Mouse (Mus musculus): ENCODE data around the gene Hoxc9. TPM values are rescaled to one million over a fixed set of nuclear protein-coding genes. Genes with fewer than 3 reads are reported as not detected.

Gene Hoxc9
- total RNA-seq, 1 experiment = 0.54 TPM

DNA sequence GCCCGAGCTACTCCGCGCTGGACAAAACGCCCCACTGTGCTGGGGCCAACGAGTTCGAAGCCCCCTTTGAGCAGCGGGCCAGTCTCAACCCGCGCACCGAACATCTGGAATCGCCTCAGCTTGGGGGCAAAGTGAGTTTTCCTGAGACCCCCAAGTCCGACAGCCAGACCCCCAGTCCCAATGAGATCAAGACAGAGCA is 9.0 kb upstream of the Hoxc9 start, which contains the start of gene Hoxc5:
TSS of gene Hoxc5 (plus strand) at position 132 of the 199 bp plus-strand sequence.
- Histone ChIP-seq H3K27ac (ENCODE audit: insufficient read depth, low read depth, low read length, poor library complexity, severe bottlenecking) (no peak within 1 kb of the TSS), H3K4me1 (ENCODE audit: control insufficient read depth in 2 of 2, insufficient read depth in 2 of 2, low read length in 2 of 2, poor library complexity in 1 of 2) (peaks cover 0 to 2% of the 10 kb centered on the region in 2 experiments; a peak in 1 of 4 replicates), H3K4me3 (ENCODE audit: insufficient read depth in 1 of 2, low read depth in 1 of 2, low read length in 2 of 2, poor library complexity in 1 of 2, severe bottlenecking in 1 of 2) (peak within 1 kb of the TSS; percentile 35 to 40; a peak in 3 of 4 replicates), H3K9me3 (ENCODE audit: control insufficient read depth, insufficient read depth, low read depth, low read length) (no peaks in the 10 kb centered on the region), H3K9ac (ENCODE audit: insufficient read depth, low read depth, low read length, poor library complexity, severe bottlenecking) (no peak within 1 kb of the TSS), H3K36me3 (ENCODE audit: control insufficient read depth, insufficient read depth, low read length, poor library complexity, severe bottlenecking) (no peaks in the 10 kb centered on the region)
- TF ChIP-seq CHD2 (IDR thresholded peaks at IDR 0.05; ENCODE audit: low read depth, low read length) = no peak
- no peak for TF ChIP-seq ZC3H11A (IDR thresholded peaks at IDR 0.05; ENCODE audit: borderline replicate concordance, low read depth, low read length)
- TF ChIP-seq ZNF384 (IDR thresholded peaks at IDR 0.05; ENCODE audit: low read depth, low read length) = no peak
- TF ChIP-seq MAFK (IDR thresholded peaks at IDR 0.05; ENCODE audit: insufficient read depth, low read depth, low read length) = no peak
- no peak for TF ChIP-seq HCFC1 (IDR thresholded peaks at IDR 0.05; ENCODE audit: borderline replicate concordance, insufficient read depth, low read length)
- no peak for DNase-seq (ENCODE audit: low read depth, low spot score)
- in situ Hi-C loops (cut with MboI; ENCODE audit: low sequenced_read_pairs in 2 of 2, unreplicated experiment in 2 of 2) = no loop called here

DNA sequence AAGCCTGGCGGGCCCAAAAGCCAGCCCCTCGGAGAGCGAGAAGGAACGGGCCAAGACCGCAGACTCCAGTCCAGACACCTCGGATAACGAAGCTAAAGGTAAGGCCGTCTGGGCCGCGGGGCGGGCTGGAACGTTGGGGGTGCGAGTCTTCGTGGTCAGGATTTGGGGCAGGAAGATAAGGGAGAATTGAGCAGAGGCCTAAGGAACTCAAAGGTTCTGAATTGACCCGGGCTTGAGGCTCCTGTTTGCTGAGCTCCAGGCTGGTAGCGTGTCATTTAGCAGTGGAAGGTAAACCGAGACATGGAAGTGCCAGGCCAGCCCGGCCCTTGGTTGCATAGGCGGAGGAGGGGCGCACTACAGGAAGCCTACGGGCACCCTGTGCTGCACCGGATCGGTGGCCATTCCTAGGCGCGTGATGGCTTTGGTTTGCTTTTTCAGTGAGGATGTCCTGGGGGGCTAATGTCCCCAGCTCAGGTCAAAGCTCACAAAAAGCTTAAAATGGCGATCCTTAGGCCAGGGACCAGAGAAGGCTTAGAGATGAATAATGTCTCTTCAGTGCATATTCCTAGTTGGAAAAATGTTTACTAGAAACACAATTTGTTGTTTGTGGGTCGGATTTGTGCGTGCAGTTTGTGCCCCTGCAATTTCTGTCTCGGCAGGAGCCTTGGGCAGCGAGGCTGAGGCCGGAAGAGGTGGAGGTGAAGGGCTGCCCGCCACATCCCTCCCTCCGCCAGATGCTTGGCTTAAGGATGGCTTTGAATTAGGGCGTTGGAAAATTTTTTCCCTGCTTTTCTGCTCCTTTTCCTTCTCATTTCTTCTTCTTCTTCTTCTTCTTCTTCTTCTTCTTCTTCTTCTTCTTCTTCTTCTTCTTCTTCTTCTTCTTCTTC is 8.5 kb upstream of the Hoxc9 start:
- no peak overlapping the region for H3K27ac ChIP-seq (ENCODE audit: insufficient read depth, low read depth, low read length, poor library complexity, severe bottlenecking)
- no peak overlapping the region for H3K4me3 ChIP-seq (ENCODE audit: insufficient read depth in 1 of 2, low read depth in 1 of 2, low read length in 2 of 2, poor library complexity in 1 of 2, severe bottlenecking in 1 of 2)
- no peak for DNase-seq (ENCODE audit: low read depth, low spot score)

DNA sequence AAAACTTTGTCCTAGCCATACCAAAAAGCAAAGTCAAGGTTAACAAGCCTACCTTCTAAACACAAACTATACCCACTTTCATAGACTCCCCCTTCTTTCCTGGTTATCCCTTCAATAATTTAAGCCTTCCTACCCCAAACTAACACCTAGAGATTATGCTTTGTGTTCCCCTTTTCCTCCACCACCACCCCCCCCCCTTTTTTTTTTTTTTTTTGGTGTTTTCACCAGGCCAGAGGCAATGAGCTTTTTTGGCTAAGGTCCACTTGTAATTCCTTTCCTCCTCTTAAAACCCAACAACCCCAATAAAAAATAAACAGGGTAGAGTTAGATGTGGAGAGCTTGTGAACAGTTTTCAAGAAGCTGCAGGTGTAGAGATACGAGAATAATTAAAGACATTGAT is 6.9 kb upstream of the Hoxc9 start:
- in situ Hi-C loops (cut with MboI; ENCODE audit: low sequenced_read_pairs in 2 of 2, unreplicated experiment in 2 of 2) = no loop called here
- Histone ChIP-seq H3K36me3 (ENCODE audit: control insufficient read depth, insufficient read depth, low read length, poor library complexity, severe bottlenecking) (no peaks in the 10 kb centered on the region), H3K4me3 (ENCODE audit: insufficient read depth in 1 of 2, low read depth in 1 of 2, low read length in 2 of 2, poor library complexity in 1 of 2, severe bottlenecking in 1 of 2) (no peak overlapping the region), H3K9me3 (ENCODE audit: control insufficient read depth, insufficient read depth, low read depth, low read length) (no peaks in the 10 kb centered on the region), H3K9ac (ENCODE audit: insufficient read depth, low read depth, low read length, poor library complexity, severe bottlenecking) (no peak overlapping the region), H3K27ac (ENCODE audit: insufficient read depth, low read depth, low read length, poor library complexity, severe bottlenecking) (no peak overlapping the region), H3K4me1 (ENCODE audit: control insufficient read depth in 2 of 2, insufficient read depth in 2 of 2, low read length in 2 of 2, poor library complexity in 1 of 2) (peaks cover 0 to 2% of the 10 kb centered on the region in 2 experiments; a peak in 1 of 4 replicates)
- no peak for DNase-seq (ENCODE audit: low read depth, low spot score)
- no peak for TF ChIP-seq ZNF384 (IDR thresholded peaks at IDR 0.05; ENCODE audit: low read depth, low read length)
- no peak for TF ChIP-seq HCFC1 (IDR thresholded peaks at IDR 0.05; ENCODE audit: borderline replicate concordance, insufficient read depth, low read length)
- TF ChIP-seq MAFK (IDR thresholded peaks at IDR 0.05; ENCODE audit: insufficient read depth, low read depth, low read length) = no peak
- no peak for TF ChIP-seq ZC3H11A (IDR thresholded peaks at IDR 0.05; ENCODE audit: borderline replicate concordance, low read depth, low read length)
- TF ChIP-seq CHD2 (IDR thresholded peaks at IDR 0.05; ENCODE audit: low read depth, low read length) = no peak

More for the DNA sequence above, 8.5 kb upstream of the Hoxc9 start:
- H3K9ac ChIP-seq (ENCODE audit: insufficient read depth, low read depth, low read length, poor library complexity, severe bottlenecking) = no peak overlapping the region
- TF ChIP-seq CHD2 (IDR thresholded peaks at IDR 0.05; ENCODE audit: low read depth, low read length) (no peak), ZNF384 (IDR thresholded peaks at IDR 0.05; ENCODE audit: low read depth, low read length) (no peak), MAFK (IDR thresholded peaks at IDR 0.05; ENCODE audit: insufficient read depth, low read depth, low read length) (no peak), ZC3H11A (IDR thresholded peaks at IDR 0.05; ENCODE audit: borderline replicate concordance, low read depth, low read length) (no peak), HCFC1 (IDR thresholded peaks at IDR 0.05; ENCODE audit: borderline replicate concordance, insufficient read depth, low read length) (no peak)
- no peaks in the 10 kb centered on the region for H3K9me3 ChIP-seq (ENCODE audit: control insufficient read depth, insufficient read depth, low read depth, low read length)
- in situ Hi-C loops (cut with MboI; ENCODE audit: low sequenced_read_pairs in 2 of 2, unreplicated experiment in 2 of 2) = no loop called here
- peaks cover 0 to 2% of the 10 kb centered on the region in 2 experiments; a peak in 1 of 4 replicates for H3K4me1 ChIP-seq (ENCODE audit: control insufficient read depth in 2 of 2, insufficient read depth in 2 of 2, low read length in 2 of 2, poor library complexity in 1 of 2)
- no peaks in the 10 kb centered on the region for H3K36me3 ChIP-seq (ENCODE audit: control insufficient read depth, insufficient read depth, low read length, poor library complexity, severe bottlenecking)

DNA sequence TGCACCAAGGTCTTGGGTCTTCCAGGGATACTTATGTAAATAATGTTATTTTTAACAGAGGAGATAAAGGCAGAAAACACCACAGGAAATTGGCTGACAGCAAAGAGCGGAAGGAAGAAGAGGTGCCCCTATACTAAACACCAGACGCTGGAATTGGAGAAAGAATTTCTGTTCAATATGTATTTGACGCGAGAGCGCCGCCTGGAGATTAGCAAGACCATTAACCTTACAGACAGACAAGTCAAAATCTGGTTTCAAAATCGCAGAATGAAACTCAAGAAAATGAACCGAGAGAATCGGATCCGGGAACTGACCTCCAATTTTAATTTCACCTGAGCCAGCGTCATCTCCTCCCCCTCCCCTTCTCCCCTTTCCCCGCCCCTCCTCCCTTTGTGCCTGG is 5.5 kb upstream of the Hoxc9 start:
- Histone ChIP-seq H3K4me3 (ENCODE audit: insufficient read depth in 1 of 2, low read depth in 1 of 2, low read length in 2 of 2, poor library complexity in 1 of 2, severe bottlenecking in 1 of 2) (no peak overlapping the region), H3K9ac (ENCODE audit: insufficient read depth, low read depth, low read length, poor library complexity, severe bottlenecking) (no peak overlapping the region), H3K36me3 (ENCODE audit: control insufficient read depth, insufficient read depth, low read length, poor library complexity, severe bottlenecking) (no peaks in the 10 kb centered on the region), H3K4me1 (ENCODE audit: control insufficient read depth in 2 of 2, insufficient read depth in 2 of 2, low read length in 2 of 2, poor library complexity in 1 of 2) (peaks cover 0 to 3% of the 10 kb centered on the region in 2 experiments; a peak in 1 of 4 replicates), H3K9me3 (ENCODE audit: control insufficient read depth, insufficient read depth, low read depth, low read length) (no peaks in the 10 kb centered on the region), H3K27ac (ENCODE audit: insufficient read depth, low read depth, low read length, poor library complexity, severe bottlenecking) (no peak overlapping the region)
- DNase-seq (ENCODE audit: low read depth, low spot score) = no peak
- in situ Hi-C loops (cut with MboI; ENCODE audit: low sequenced_read_pairs in 2 of 2, unreplicated experiment in 2 of 2) = no loop called here
- no peak for TF ChIP-seq HCFC1 (IDR thresholded peaks at IDR 0.05; ENCODE audit: borderline replicate concordance, insufficient read depth, low read length)
- no peak for TF ChIP-seq MAFK (IDR thresholded peaks at IDR 0.05; ENCODE audit: insufficient read depth, low read depth, low read length)
- TF ChIP-seq CHD2 (IDR thresholded peaks at IDR 0.05; ENCODE audit: low read depth, low read length) = no peak
- TF ChIP-seq ZC3H11A (IDR thresholded peaks at IDR 0.05; ENCODE audit: borderline replicate concordance, low read depth, low read length) = no peak
- no peak for TF ChIP-seq ZNF384 (IDR thresholded peaks at IDR 0.05; ENCODE audit: low read depth, low read length)

Data from ES-E14 (cell line).